Mouse (Mus musculus): ENCODE results near the gene Loxl3.

Loxl3 gene

GRCm38 (mm10) chr6:83033249-83034185 lies at the start of gene Loxl3, which contains the start of gene Dok1:
TSS of gene Loxl3 (plus strand) at chr6:83034173.
TSS of gene Dok1 (minus strand) at chr6:83033471.
- peak; percentile 79 for DNase-seq

GRCm38 (mm10) chr6:82987411-82987971 lies 46.5 kb upstream of the Loxl3 start:
- no peak for DNase-seq

GRCm38 (mm10) chr6:82993696-82994095 lies 40.3 kb upstream of the Loxl3 start:
- no peak for DNase-seq

GRCm38 (mm10) chr6:82994372-82994771 lies 39.6 kb upstream of the Loxl3 start:
- no peak for DNase-seq

- DNase-seq: peak; percentile 90
Observed at GRCm38 (mm10) chr6:82996740-82997315, 37.1 kb upstream of the Loxl3 start.

GRCm38 (mm10) chr6:82997511-82998102 lies 36.4 kb upstream of the Loxl3 start:
- no peak for DNase-seq

GRCm38 (mm10) chr6:82998326-82998725 lies 35.6 kb upstream of the Loxl3 start:
- DNase-seq: peak; percentile 29

GRCm38 (mm10) chr6:82999986-83000385 lies 34.0 kb upstream of the Loxl3 start:
- DNase-seq: no peak

GRCm38 (mm10) chr6:83003082-83003481 lies 30.9 kb upstream of the Loxl3 start:
- no peak for DNase-seq

GRCm38 (mm10) chr6:83003850-83004249 lies 30.1 kb upstream of the Loxl3 start:
- no peak for DNase-seq

- DNase-seq: no peak
Observed at GRCm38 (mm10) chr6:83004309-83004708, 29.7 kb upstream of the Loxl3 start.

- peak; percentile 23 for DNase-seq
Observed at GRCm38 (mm10) chr6:83004872-83005271, 29.1 kb upstream of the Loxl3 start.

- DNase-seq: no peak
Observed at GRCm38 (mm10) chr6:83005444-83006011, 28.4 kb upstream of the Loxl3 start.

- DNase-seq: no peak
Observed at GRCm38 (mm10) chr6:83006114-83006513, 27.9 kb upstream of the Loxl3 start.

- no peak for DNase-seq
Observed at GRCm38 (mm10) chr6:83008659-83009058, 25.3 kb upstream of the Loxl3 start.

GRCm38 (mm10) chr6:83010010-83010409 lies 24.0 kb upstream of the Loxl3 start:
- no peak for DNase-seq

GRCm38 (mm10) chr6:83011255-83011654 lies 22.7 kb upstream of the Loxl3 start:
- no peak for DNase-seq

GRCm38 (mm10) chr6:83011756-83012155 lies 22.2 kb upstream of the Loxl3 start:
- DNase-seq: no peak

GRCm38 (mm10) chr6:83013444-83013843 lies 20.5 kb upstream of the Loxl3 start:
- peak; percentile 27 for DNase-seq

- no peak for DNase-seq
Observed at GRCm38 (mm10) chr6:83014482-83015466, 19.2 kb upstream of the Loxl3 start.

- no peak for DNase-seq
Observed at GRCm38 (mm10) chr6:83015749-83016148, 18.2 kb upstream of the Loxl3 start.

- DNase-seq: no peak
Observed at GRCm38 (mm10) chr6:83017190-83017589, 16.8 kb upstream of the Loxl3 start.

Data from thymus, postnatal 14 days (tissue).